Mouse (Mus musculus) adrenal gland, adult 18-20 months (tissue): ENCODE results near the gene Dscaml1. TPM values are rescaled to one million over a fixed set of nuclear protein-coding genes. Genes with fewer than 3 reads are reported as not detected.

Source experiments
- DNase-seq, 2 experiments: peaks; one replicate each; pipeline ENCODE4 v3.0.0; 2021 to 2022; ENCODE audit warnings: low spot score in 2 of 2
- total RNA-seq, 2 experiments: library from RNA; stranded (reverse); gene quantifications; 1 replicate in 1 of 2; 2 replicates in 1 of 2; pipeline ENCODE4 v1.2.3; 2021

Gene Dscaml1
- total RNA-seq, 2 experiments from 2014 or later, result 0.53 to 1.3 TPM

DNA sequence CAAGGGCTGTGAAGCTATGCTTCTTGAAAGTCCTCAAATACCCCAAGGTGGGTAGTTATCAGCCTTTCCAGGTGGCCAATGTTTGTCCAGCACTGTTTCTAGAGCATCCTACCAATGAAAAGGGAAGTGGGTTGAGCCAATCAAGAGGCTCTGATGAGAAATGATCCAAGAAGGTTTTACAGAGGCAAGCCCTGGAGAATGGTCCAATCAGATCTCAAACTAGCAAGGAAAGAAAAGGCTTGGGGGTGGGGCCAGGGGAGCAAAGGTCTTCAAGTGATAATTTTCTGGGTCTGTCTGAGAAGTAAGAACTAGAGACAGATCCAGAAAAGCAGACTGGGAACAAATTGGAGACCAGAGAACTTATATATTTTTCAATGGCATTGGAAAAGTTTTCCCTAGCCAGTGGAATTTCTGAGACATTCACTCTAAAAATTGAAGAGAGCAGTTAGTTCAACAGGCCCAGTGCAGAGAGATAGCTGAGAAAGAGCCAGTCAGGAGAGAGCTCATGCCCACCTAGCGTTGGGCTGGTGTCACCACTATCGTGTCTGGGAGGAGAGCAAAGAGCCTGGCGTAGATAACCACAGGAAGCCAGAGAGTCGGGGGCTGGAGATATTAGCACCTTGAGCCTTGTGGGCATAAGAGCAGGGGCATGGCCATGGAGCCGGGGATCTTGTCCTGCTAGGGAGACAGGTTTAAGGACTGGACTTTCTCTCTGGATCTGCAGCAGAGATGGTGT lies 140.6 kb downstream of the Dscaml1 start:
- DNase-seq, result no peak

- no peak for DNase-seq
Observed at GRCm38 (mm10) chr9:45569680-45570079, 143.3 kb downstream of the Dscaml1 start.

DNA sequence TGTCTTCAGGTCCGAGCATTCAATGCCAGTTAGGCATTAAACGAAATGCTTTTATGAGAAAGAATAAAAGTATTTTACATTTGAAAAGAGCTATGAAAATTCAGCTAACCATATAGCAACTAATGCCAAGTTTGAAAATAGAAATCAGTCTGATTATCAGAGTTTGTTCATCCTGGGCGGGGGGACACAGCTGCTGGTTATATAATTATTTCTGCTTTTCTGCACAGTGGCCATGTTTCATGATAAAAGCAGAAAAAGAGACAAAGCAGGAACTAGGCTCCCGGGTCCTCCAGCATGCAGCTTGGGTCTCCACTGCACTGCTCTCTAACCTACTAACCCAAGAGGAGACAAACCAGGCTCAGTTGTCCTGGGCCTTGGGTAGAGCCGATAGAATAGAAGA lies 143.9 kb downstream of the Dscaml1 start:
- DNase-seq, result no peak

DNA sequence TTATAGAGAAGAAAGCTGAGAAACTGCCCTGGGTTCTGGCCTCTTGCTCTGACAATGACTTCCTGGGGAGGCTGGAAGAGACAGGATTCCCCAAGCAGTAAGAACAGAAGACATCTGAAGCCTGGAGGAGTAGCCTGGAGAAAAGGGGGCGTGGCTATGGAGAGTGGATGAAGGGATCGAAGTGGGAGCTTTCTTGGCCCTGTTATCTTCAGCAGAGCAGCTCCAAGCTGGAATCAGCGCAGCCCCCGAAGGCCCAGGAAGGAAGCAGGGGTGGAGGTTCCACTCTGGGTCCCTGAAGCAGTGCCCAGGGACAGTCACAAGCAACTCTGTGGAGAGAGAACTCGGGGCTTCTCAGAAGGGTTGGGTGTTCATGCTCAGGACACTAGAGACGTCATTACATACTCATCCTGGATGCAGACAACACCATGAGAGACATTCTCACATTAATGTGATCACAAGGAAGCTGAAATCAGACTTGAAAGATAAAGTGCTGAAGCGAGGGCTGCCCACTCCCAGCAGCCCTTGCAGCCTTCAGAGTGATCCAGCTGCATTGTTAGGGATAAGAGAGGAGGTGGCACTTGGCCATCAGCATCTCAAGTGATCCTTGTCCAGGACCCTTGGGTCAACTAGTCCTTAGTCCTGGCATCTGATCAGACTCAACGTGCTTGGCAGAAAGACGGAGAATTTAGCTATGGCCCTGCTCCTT lies 146.5 kb downstream of the Dscaml1 start:
- no peak for DNase-seq

GRCm38 (mm10) chr9:45573493-45573815 lies 147.0 kb downstream of the Dscaml1 start:
- no peak for DNase-seq

- no peak for DNase-seq
Observed at GRCm38 (mm10) chr9:45574021-45574420, 147.6 kb downstream of the Dscaml1 start.

GRCm38 (mm10) chr9:45580069-45580795 lies 153.8 kb downstream of the Dscaml1 start:
- no peak for DNase-seq

DNA sequence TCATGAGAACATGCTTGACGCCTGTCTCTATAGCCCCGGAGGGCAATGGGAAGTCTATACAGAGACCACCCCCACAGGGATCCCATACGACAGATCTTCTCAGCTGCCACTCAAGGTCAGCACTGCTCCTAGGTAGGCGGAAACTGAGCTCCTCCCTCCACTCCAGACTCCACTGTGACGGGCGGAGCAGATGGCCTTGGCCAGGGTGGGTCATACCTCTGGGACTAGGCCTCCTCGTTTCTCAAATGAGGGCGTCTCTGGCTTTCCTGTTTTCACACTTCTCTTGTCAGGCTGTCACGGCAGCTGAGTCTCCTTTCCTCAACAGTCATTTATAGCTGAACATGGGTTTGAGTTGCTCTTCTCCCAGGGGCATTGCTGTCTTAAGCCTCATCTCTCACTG lies 160.0 kb downstream of the Dscaml1 start:
- DNase-seq, result no peak

- no peak for DNase-seq
Observed at GRCm38 (mm10) chr9:45587704-45588103, 161.3 kb downstream of the Dscaml1 start.

DNA sequence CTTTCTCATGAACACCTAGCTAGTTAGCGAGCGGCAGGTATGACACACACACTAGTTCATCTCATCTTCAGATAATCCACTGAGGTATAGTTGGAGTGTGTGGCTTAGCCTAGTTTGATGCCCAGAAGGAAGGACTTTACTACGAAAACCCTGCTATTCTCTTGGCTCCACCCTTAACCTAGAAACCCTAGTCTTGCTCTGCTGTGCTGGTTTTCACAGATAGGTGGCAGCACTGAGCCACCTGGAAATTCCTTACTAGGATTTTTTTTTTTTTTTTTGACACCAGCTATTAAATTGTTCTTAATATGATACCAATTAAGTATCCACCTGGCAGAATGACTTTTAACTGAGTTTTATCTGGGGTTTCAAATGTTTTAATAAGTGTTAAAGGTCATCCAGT lies 163.4 kb downstream of the Dscaml1 start:
- DNase-seq, result peak; percentile 44 to 53

DNA sequence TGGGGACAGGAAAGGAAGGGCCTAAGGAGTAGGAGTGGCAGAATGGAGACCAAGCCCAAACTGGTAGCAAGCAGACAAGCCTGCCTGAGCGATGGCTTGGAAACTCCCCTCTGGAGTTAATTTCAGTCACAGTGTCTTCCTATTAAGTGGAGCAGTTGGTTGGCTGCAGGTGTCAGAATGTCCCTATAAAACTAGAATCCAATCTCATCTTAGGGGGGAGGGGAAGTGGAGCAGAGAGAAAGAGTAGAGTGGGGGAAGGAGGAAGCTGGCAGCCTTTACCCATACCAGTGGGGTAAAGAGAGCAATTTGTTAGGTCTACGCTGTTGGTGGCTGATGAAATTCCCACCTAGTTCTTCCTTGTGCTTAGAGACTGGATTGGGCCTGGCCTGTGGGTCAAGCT lies 164.6 kb downstream of the Dscaml1 start:
- DNase-seq, result no peak

DNA sequence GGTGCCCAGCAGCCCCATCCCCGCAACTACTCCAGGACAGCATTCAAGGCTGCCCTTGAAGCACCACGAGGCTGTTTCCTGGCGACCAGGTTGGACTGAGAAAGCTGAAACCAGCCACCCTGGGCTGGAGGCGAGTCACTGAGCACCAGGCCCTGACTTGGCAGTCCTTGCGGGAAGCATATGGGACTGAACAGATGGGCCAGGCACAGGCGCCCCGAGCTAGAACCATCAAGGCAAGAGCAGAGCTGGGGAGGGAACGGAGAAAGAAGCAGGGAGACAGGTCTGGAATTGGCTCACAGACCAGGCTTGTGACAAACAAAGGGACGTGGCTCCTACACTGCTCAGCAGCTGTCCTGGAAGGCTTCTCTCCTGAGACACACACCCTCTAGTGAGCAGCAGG lies 165.9 kb downstream of the Dscaml1 start:
- no peak for DNase-seq

GRCm38 (mm10) chr9:45598117-45598516 lies 171.7 kb downstream of the Dscaml1 start:
- DNase-seq, result no peak

GRCm38 (mm10) chr9:45599377-45599776 lies 172.9 kb downstream of the Dscaml1 start:
- no peak for DNase-seq

- DNase-seq, result no peak
Observed at GRCm38 (mm10) chr9:45607337-45607736, 180.9 kb downstream of the Dscaml1 start.

GRCm38 (mm10) chr9:45608097-45609031 lies 181.9 kb downstream of the Dscaml1 start:
- DNase-seq, result no peak

DNA sequence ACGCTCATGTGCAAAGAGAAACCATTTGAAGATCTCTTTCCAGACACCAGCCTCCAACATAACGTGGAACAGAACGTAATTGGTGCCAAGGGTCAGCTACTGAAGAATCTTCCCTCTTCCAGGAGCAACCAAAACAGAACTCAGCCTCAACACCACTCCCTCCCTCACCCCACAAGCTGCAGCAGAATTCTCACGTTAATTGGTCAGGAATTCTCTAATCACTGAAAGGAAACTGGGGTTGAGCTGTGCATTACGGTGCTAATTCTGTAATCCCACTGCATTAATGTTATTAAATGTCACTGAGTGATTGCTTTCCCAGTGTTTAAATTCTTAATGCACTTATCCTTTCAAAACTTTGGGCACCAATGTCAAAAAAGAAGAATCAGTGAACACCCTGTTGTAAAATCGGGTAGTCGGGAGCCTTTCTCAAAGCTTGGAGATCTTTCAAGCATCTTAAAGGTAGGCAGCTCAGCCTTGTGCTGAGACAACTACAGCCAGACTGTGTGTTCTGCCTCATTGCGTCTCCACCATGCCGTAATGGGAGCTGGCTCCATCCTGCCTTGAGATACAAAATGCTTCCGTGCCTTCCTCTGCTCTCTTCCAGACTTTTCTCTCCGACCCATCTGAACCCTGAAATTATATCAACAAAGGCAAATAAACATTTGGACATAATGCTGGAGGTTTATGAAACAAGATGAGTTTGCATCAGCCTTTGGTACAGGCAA lies 184.1 kb downstream of the Dscaml1 start:
- no peak for DNase-seq

GRCm38 (mm10) chr9:45614616-45615015 lies 188.2 kb downstream of the Dscaml1 start:
- DNase-seq, result no peak

GRCm38 (mm10) chr9:45617889-45618288 lies 191.5 kb downstream of the Dscaml1 start:
- DNase-seq, result no peak

DNA sequence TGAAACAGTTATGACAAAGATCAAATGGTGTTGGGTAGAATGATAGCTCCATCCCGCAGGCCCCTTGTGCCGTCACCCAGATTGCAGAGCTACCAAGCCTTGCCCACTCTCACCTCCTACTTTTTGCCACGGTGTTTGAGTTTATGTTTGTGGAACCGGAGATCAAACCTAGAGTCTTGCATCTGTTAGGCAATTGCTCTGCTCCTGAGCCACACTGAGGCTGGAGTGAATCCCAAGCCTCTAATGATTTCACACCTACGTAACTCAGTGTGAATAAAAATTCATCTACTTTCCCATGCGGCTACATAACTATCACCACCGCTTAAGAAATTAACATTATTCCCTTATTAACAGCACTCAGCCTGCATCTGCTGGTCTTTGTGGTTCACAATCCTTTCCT lies 192.0 kb downstream of the Dscaml1 start:
- no peak for DNase-seq
